Mouse (Mus musculus) ES-Bruce4 (cell line): ENCODE results near the gene Maml3. TPM values are rescaled to one million over a fixed set of nuclear protein-coding genes. Genes with fewer than 3 reads are reported as not detected.

Experiments
- H3K27ac ChIP-seq: 2 replicates; pipeline ENCODE4 v1.5.1; 2012; ENCODE audit warnings: low read length, inconsistent platforms; ENCODE audit not compliant: insufficient read depth
- H3K27me3 ChIP-seq: 2 replicates; pipeline ENCODE4 v1.6.1; 2012; ENCODE audit warnings: mild to moderate bottlenecking, low read length, inconsistent platforms; ENCODE audit not compliant: control insufficient read depth, poor library complexity, insufficient read depth, severe bottlenecking
- H3K36me3 ChIP-seq: 2 replicates; pipeline ENCODE4 v1.6.1; 2012; ENCODE audit warnings: inconsistent platforms, mild to moderate bottlenecking, low read length, moderate library complexity; ENCODE audit not compliant: control insufficient read depth, poor library complexity, insufficient read depth, severe bottlenecking
- H3K4me1 ChIP-seq: one replicate; pipeline ENCODE4 v1.8.1; 2011; ENCODE audit warnings: low read length; ENCODE audit not compliant: control insufficient read depth, insufficient read depth
- H3K4me3 ChIP-seq: 2 replicates; pipeline ENCODE4 v1.5.1; 2011; ENCODE audit warnings: low read depth, mild to moderate bottlenecking, low read length
- H3K9ac ChIP-seq: 2 replicates; pipeline ENCODE4 v1.6.1; 2012; ENCODE audit warnings: low read depth, mild to moderate bottlenecking, inconsistent platforms; ENCODE audit not compliant: poor library complexity, severe bottlenecking
- H3K9me3 ChIP-seq: replicated peaks from 2 replicates; pipeline ENCODE4 v1.6.1; 2012; ENCODE audit warnings: mild to moderate bottlenecking, low read length, inconsistent platforms; ENCODE audit not compliant: control insufficient read depth, poor library complexity, insufficient read depth, severe bottlenecking
- CTCF ChIP-seq: IDR thresholded peaks from one replicate; pipeline ENCODE4 v1.8.1; 2011; ENCODE audit warnings: low read depth, low read length
- EP300 ChIP-seq: IDR thresholded peaks from 2 replicates; pipeline ENCODE4 v1.6.1; 2011; ENCODE audit warnings: low read depth, low read length; ENCODE audit not compliant: insufficient read depth
- POLR2A ChIP-seq: IDR thresholded peaks from one replicate; pipeline ENCODE4 v1.8.1; 2011; ENCODE audit warnings: low read length; ENCODE audit not compliant: insufficient read depth
- polyA plus RNA-seq: library from polyadenylated mRNA; stranded (reverse); fragments of >200 nt; gene quantifications from 2 replicates; pipeline ENCODE4 v1.2.4, GENCODE M21; 2011; ENCODE audit warnings: low read depth; ENCODE audit not compliant: missing spikeins, insufficient read depth, insufficient read length

Gene Maml3
- polyA plus RNA-seq, 1 experiment, result 5.7 TPM

- no peaks in the 10 kb centered on the region for H3K36me3 ChIP-seq
- H3K9me3 ChIP-seq, result no peaks in the 10 kb centered on the region
- peak overlapping the region; percentile 43 for H3K4me3 ChIP-seq
- H3K4me1 ChIP-seq, result peaks cover 2% of the 10 kb centered on the region
- TF ChIP-seq CTCF, result no peak
- TF ChIP-seq EP300, result no peak
- TF ChIP-seq POLR2A, result no peak
- H3K27me3 ChIP-seq, result no peaks in the 10 kb centered on the region
- no peak overlapping the region for H3K9ac ChIP-seq
- no peak overlapping the region for H3K27ac ChIP-seq
These were observed 58.7 kb downstream of the Maml3 start for GRCm38 (mm10) chr3:52046027-52046700.

GRCm38 (mm10) chr3:52045221-52045641 is 59.6 kb downstream of the Maml3 start:
- TF ChIP-seq CTCF, result no peak
- TF ChIP-seq POLR2A, result no peak
- TF ChIP-seq EP300, result no peak
- no peak overlapping the region for H3K4me3 ChIP-seq
- H3K9me3 ChIP-seq, result no peaks in the 10 kb centered on the region
- H3K36me3 ChIP-seq, result no peaks in the 10 kb centered on the region
- no peak overlapping the region for H3K9ac ChIP-seq
- H3K27ac ChIP-seq, result no peak overlapping the region
- peaks cover 2% of the 10 kb centered on the region for H3K4me1 ChIP-seq
- H3K27me3 ChIP-seq, result no peaks in the 10 kb centered on the region

GRCm38 (mm10) chr3:52044651-52045050 is 60.2 kb downstream of the Maml3 start:
- no peaks in the 10 kb centered on the region for H3K27me3 ChIP-seq
- H3K4me3 ChIP-seq, result 0 out of 2 replicates have a peak overlapping the region, but pooled peaks have one; percentile 3
- no peaks in the 10 kb centered on the region for H3K9me3 ChIP-seq
- peaks cover 2% of the 10 kb centered on the region for H3K4me1 ChIP-seq
- no peaks in the 10 kb centered on the region for H3K36me3 ChIP-seq
- no peak overlapping the region for H3K9ac ChIP-seq
- TF ChIP-seq CTCF (no peak), EP300 (no peak), POLR2A (no peak)
- no peak overlapping the region for H3K27ac ChIP-seq

GRCm38 (mm10) chr3:52043847-52044246 is 61.0 kb downstream of the Maml3 start:
- no peaks in the 10 kb centered on the region for H3K27me3 ChIP-seq
- H3K9ac ChIP-seq, result no peak overlapping the region
- no peak overlapping the region for H3K27ac ChIP-seq
- H3K4me3 ChIP-seq, result no peak overlapping the region
- H3K9me3 ChIP-seq, result no peaks in the 10 kb centered on the region
- H3K36me3 ChIP-seq, result no peaks in the 10 kb centered on the region
- peaks cover 2% of the 10 kb centered on the region for H3K4me1 ChIP-seq
- TF ChIP-seq EP300 (no peak), POLR2A (no peak)

GRCm38 (mm10) chr3:52042680-52043079 is 62.2 kb downstream of the Maml3 start:
- Histone ChIP-seq H3K36me3 (no peaks in the 10 kb centered on the region), H3K9me3 (no peaks in the 10 kb centered on the region), H3K4me3 (no peak overlapping the region), H3K27me3 (no peaks in the 10 kb centered on the region), H3K4me1 (peaks cover 2% of the 10 kb centered on the region), H3K27ac (no peak overlapping the region), H3K9ac (no peak overlapping the region)
- TF ChIP-seq EP300 (no peak), CTCF (no peak), POLR2A (no peak)

- Histone ChIP-seq H3K36me3 (no peaks in the 10 kb centered on the region), H3K4me3 (no peak overlapping the region), H3K27ac (no peak overlapping the region), H3K4me1 (peaks cover 2% of the 10 kb centered on the region), H3K27me3 (no peaks in the 10 kb centered on the region), H3K9ac (no peak overlapping the region), H3K9me3 (no peaks in the 10 kb centered on the region)
- no peak for TF ChIP-seq EP300
- no peak for TF ChIP-seq POLR2A
These were observed 64.9 kb downstream of the Maml3 start for GRCm38 (mm10) chr3:52039958-52040357.
